In the genomic region with DNA sequence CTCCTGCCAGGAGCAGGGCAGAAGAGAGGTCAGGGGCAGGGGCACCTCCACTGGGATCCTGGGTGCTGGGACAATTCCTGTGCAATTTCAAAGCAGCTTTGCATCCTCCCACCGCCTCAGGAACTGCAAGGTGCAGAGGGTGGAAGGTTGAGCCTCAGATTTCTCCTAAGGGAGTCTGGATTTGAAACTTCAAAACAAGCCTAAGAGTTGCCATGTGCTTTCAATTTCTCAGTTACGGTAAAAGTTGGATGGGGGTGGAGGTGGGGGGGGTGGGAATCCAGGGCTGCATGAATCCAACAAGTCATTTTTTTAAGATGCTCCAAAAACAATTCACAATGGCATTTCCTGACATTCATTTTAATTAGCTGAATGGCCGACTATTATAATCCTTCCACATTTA, we compare ENCODE assay signal across 31 mouse cellular contexts. TPM values are rescaled to one million over a fixed set of nuclear protein-coding genes. Genes with fewer than 3 reads are reported as not detected.
DNase-seq lines count a peak whose midpoint lies in the region; ATAC-seq and TF ChIP-seq lines count a peak whose summit lies in the region.
"Had no signal": no experiment of that assay in that cellular context is flagged by ENCODE, and none has a peak within 500 bp of the region (broad histone marks: within the 10 kb centered on the region; RNA-seq: fewer than 3 reads in every experiment).

No protein-coding gene starts in this region.

- peak; percentile 14 for DNase-seq in hindbrain, embryonic 10.5 days (ENCODE audit: low spot score)
- DNase-seq in embryonic facial prominence, embryonic 11.5 days (ENCODE audit: low spot score), result peak; percentile 78
- DNase-seq in embryonic facial prominence, embryonic 14.5 days (ENCODE audit: low spot score), result peak; percentile 42
- DNase-seq in limb, embryonic 11.5 days (ENCODE audit: low spot score), result no peak
- DNase-seq in kidney, adult 11 months, result no peak
- no peak for DNase-seq in liver, postnatal 0 days
- no peak for DNase-seq in heart, adult 2 months
- DNase-seq: adrenal gland, postnatal 10 days; adrenal gland, postnatal 36 days; B cell, adult 2 months; cerebellum, adult 18-20 months; cerebellum, postnatal 10 days; cerebellum, postnatal 36 days; gastrocnemius, adult 2 months; gastrocnemius, postnatal 14 days; heart, adult 11 months; heart, postnatal 10 days; heart, postnatal 36 days; kidney, adult 18-20 months had no signal

- no peak overlapping the region for H3K9ac ChIP-seq in hindbrain, embryonic 13.5 days
- H3K9ac ChIP-seq in embryonic facial prominence, embryonic 11.5 days (replicated peaks; ENCODE audit: low read length), result no peak overlapping the region
- no peak overlapping the region; the same call in 1 of the 2 replicates for H3K9ac ChIP-seq in embryonic facial prominence, embryonic 14.5 days (ENCODE audit: low read depth, low read length)
- H3K9ac ChIP-seq in limb, embryonic 11.5 days (ENCODE audit: low read length), result no peak overlapping the region
- no peak overlapping the region for H3K9ac ChIP-seq in liver, postnatal 0 days (replicated peaks)
- H3K9ac ChIP-seq in heart, adult 2 months (ENCODE audit: low read depth, low read length), result no peak overlapping the region
- H3K9ac ChIP-seq: forebrain, embryonic 13.5 days; heart, embryonic 12.5 days; heart, embryonic 15.5 days; hindbrain, embryonic 12.5 days; intestine, embryonic 15.5 days had no signal

- no peak for TF ChIP-seq POLR2A in heart, adult 2 months (IDR thresholded peaks at IDR 0.05; ENCODE audit: insufficient read depth, low read depth, low read length)

- TF ChIP-seq EP300 in liver, postnatal 0 days (IDR thresholded peaks at IDR 0.05; ENCODE audit: low read depth), result no peak
- TF ChIP-seq EP300 in heart, adult 2 months (IDR thresholded peaks at IDR 0.05; ENCODE audit: insufficient read depth, low read depth, low read length), result no peak

- no peaks in the 10 kb centered on the region for H3K9me3 ChIP-seq in hindbrain, embryonic 10.5 days
- no peaks in the 10 kb centered on the region for H3K9me3 ChIP-seq in hindbrain, embryonic 13.5 days
- no peaks in the 10 kb centered on the region for H3K9me3 ChIP-seq in embryonic facial prominence, embryonic 11.5 days (replicated peaks; ENCODE audit: control insufficient read depth, low read length)
- H3K9me3 ChIP-seq in embryonic facial prominence, embryonic 14.5 days (ENCODE audit: control insufficient read depth, low read length), result no peaks in the 10 kb centered on the region
- no peaks in the 10 kb centered on the region for H3K9me3 ChIP-seq in limb, embryonic 11.5 days (ENCODE audit: control insufficient read depth, low read length)
- H3K9me3 ChIP-seq in liver, postnatal 0 days (ENCODE audit: low read length), result no peaks in the 10 kb centered on the region
- H3K9me3 ChIP-seq: forebrain, embryonic 10.5 days; heart, embryonic 12.5 days; heart, embryonic 15.5 days; hindbrain, embryonic 12.5 days; intestine, embryonic 15.5 days had no signal

- H3K27me3 ChIP-seq in hindbrain, embryonic 10.5 days (ENCODE audit: insufficient read depth, poor library complexity, severe bottlenecking), result no peaks in the 10 kb centered on the region
- peaks cover 6% of the 10 kb centered on the region; the same call in 1 of the 2 replicates for H3K27me3 ChIP-seq in hindbrain, embryonic 13.5 days
- no peaks in the 10 kb centered on the region for H3K27me3 ChIP-seq in embryonic facial prominence, embryonic 11.5 days (ENCODE audit: control insufficient read depth, insufficient read depth, low read length)
- no peaks in the 10 kb centered on the region; the same call in 1 of the 2 replicates for H3K27me3 ChIP-seq in embryonic facial prominence, embryonic 14.5 days (replicated peaks; ENCODE audit: control insufficient read depth, insufficient read depth, low read length)
- H3K27me3 ChIP-seq in limb, embryonic 11.5 days (ENCODE audit: control insufficient read depth, insufficient read depth, low read length), result no peaks in the 10 kb centered on the region
- no peaks in the 10 kb centered on the region for H3K27me3 ChIP-seq in liver, postnatal 0 days (ENCODE audit: insufficient read depth, low read length)
- no peaks in the 10 kb centered on the region; the same call in 1 of the 2 replicates for H3K27me3 ChIP-seq in heart, adult 2 months (ENCODE audit: control insufficient read depth, insufficient read depth, low read length)
- H3K27me3 ChIP-seq: heart, embryonic 12.5 days; hindbrain, embryonic 12.5 days; intestine, embryonic 15.5 days had no signal

- H3K79me2 ChIP-seq in heart, adult 2 months (replicated peaks; ENCODE audit: control insufficient read depth, insufficient read depth, low read length), result no peaks in the 10 kb centered on the region

- H3K4me2 ChIP-seq in hindbrain, embryonic 13.5 days, result no peak overlapping the region
- 0 out of 2 replicates have a peak overlapping the region, but pooled peaks have one; percentile 10 for H3K4me2 ChIP-seq in embryonic facial prominence, embryonic 11.5 days (ENCODE audit: low read depth, low read length)
- H3K4me2 ChIP-seq in embryonic facial prominence, embryonic 14.5 days (ENCODE audit: low read depth, low read length), result no peak overlapping the region
- H3K4me2 ChIP-seq in limb, embryonic 11.5 days (ENCODE audit: low read depth, severe bottlenecking), result 0 out of 2 replicates have a peak overlapping the region, but pooled peaks have one; percentile 7
- no peak overlapping the region for H3K4me2 ChIP-seq in liver, postnatal 0 days (ENCODE audit: low read depth, low read length)
- H3K4me2 ChIP-seq: forebrain, embryonic 13.5 days; heart, embryonic 12.5 days; heart, embryonic 15.5 days; hindbrain, embryonic 12.5 days; intestine, embryonic 15.5 days had no signal

- WGBS in hindbrain, embryonic 10.5 days, result 55% methylated on average over 3 of the region's 3 CpGs
- 62% methylated on average over 3 of the region's 3 CpGs for WGBS in hindbrain, embryonic 13.5 days
- WGBS in embryonic facial prominence, embryonic 11.5 days, result 28% methylated on average over 3 of the region's 3 CpGs
- WGBS in embryonic facial prominence, embryonic 14.5 days, result 13% methylated on average over 3 of the region's 3 CpGs
- 35% methylated on average over 3 of the region's 3 CpGs for WGBS in limb, embryonic 11.5 days
- WGBS in liver, postnatal 0 days (ENCODE audit: insufficient replicate concordance), result 65% methylated on average over 3 of the region's 3 CpGs
- 43% methylated on average over 3 of the region's 3 CpGs for WGBS in heart, adult 2 months

- TF ChIP-seq CTCF in liver, postnatal 0 days (IDR thresholded peaks at IDR 0.05; ENCODE audit: low read depth), result no peak
- no peak for TF ChIP-seq CTCF in heart, adult 2 months (IDR thresholded peaks at IDR 0.05)

- intact Hi-C loops in heart, adult 2 months (cut with DNase I), result no loop called here

- no peak for ATAC-seq in hindbrain, embryonic 13.5 days (ENCODE audit: low FRiP score)
- ATAC-seq in embryonic facial prominence, embryonic 11.5 days (replicated peaks; ENCODE audit: insufficient number of reproducible peaks, low FRiP score, low TSS enrichment, low read depth), result no peak
- ATAC-seq in embryonic facial prominence, embryonic 14.5 days (ENCODE audit: low read depth), result no peak
- no peak for ATAC-seq in limb, embryonic 11.5 days (ENCODE audit: insufficient number of reproducible peaks, low FRiP score, low TSS enrichment, low read depth)
- ATAC-seq in liver, postnatal 0 days, result no peak
- ATAC-seq: forebrain, embryonic 13.5 days; forebrain, embryonic 16.5 days; hindbrain, embryonic 16.5 days; intestine, embryonic 15.5 days; Patski had no signal

- peaks cover 3% of the 10 kb centered on the region; the same call in 1 of the 2 replicates for H3K4me1 ChIP-seq in hindbrain, embryonic 10.5 days (replicated peaks)
- peaks cover 16% of the 10 kb centered on the region for H3K4me1 ChIP-seq in hindbrain, embryonic 13.5 days (replicated peaks)
- H3K4me1 ChIP-seq in embryonic facial prominence, embryonic 11.5 days (ENCODE audit: control insufficient read depth, insufficient read depth, low read length), result peaks cover 7% of the 10 kb centered on the region
- H3K4me1 ChIP-seq in embryonic facial prominence, embryonic 14.5 days (ENCODE audit: control insufficient read depth, insufficient read depth, low read length), result peaks cover 16% of the 10 kb centered on the region
- peaks cover 18% of the 10 kb centered on the region for H3K4me1 ChIP-seq in limb, embryonic 11.5 days (ENCODE audit: control insufficient read depth, insufficient read depth, low read length)
- no peaks in the 10 kb centered on the region for H3K4me1 ChIP-seq in liver, postnatal 0 days (ENCODE audit: insufficient read depth)
- peaks cover 3% of the 10 kb centered on the region for H3K4me1 ChIP-seq in heart, adult 2 months (ENCODE audit: control insufficient read depth, insufficient read depth, low read length)
- H3K4me1 ChIP-seq: heart, embryonic 12.5 days; heart, embryonic 15.5 days had no signal

- no peaks in the 10 kb centered on the region for H3K36me3 ChIP-seq in hindbrain, embryonic 10.5 days
- no peaks in the 10 kb centered on the region for H3K36me3 ChIP-seq in hindbrain, embryonic 13.5 days
- H3K36me3 ChIP-seq in embryonic facial prominence, embryonic 11.5 days (replicated peaks; ENCODE audit: control insufficient read depth, insufficient read depth, low read depth, low read length), result no peaks in the 10 kb centered on the region
- H3K36me3 ChIP-seq in embryonic facial prominence, embryonic 14.5 days (ENCODE audit: control insufficient read depth, insufficient read depth, low read length), result no peaks in the 10 kb centered on the region
- no peaks in the 10 kb centered on the region for H3K36me3 ChIP-seq in limb, embryonic 11.5 days (ENCODE audit: control insufficient read depth, insufficient read depth, low read length)
- H3K36me3 ChIP-seq in liver, postnatal 0 days (replicated peaks; ENCODE audit: insufficient read depth, low read length), result no peaks in the 10 kb centered on the region
- no peaks in the 10 kb centered on the region for H3K36me3 ChIP-seq in heart, adult 2 months (ENCODE audit: control insufficient read depth, insufficient read depth, low read length)
- H3K36me3 ChIP-seq: forebrain, embryonic 10.5 days; G1E; heart, embryonic 12.5 days; heart, embryonic 15.5 days; hindbrain, embryonic 12.5 days; intestine, embryonic 15.5 days had no signal

- no peak overlapping the region for H3K27ac ChIP-seq in hindbrain, embryonic 10.5 days
- no peak overlapping the region for H3K27ac ChIP-seq in hindbrain, embryonic 13.5 days
- no peak overlapping the region for H3K27ac ChIP-seq in embryonic facial prominence, embryonic 11.5 days (replicated peaks; ENCODE audit: low read depth, low read length)
- 0 out of 2 replicates have a peak overlapping the region, but pooled peaks have one; percentile 15 for H3K27ac ChIP-seq in embryonic facial prominence, embryonic 14.5 days (replicated peaks; ENCODE audit: low read depth, low read length)
- 0 out of 2 replicates have a peak overlapping the region, but pooled peaks have one; percentile 21 for H3K27ac ChIP-seq in limb, embryonic 11.5 days (replicated peaks; ENCODE audit: low read depth, low read length)
- H3K27ac ChIP-seq in liver, postnatal 0 days (ENCODE audit: low read depth), result no peak overlapping the region
- H3K27ac ChIP-seq in heart, adult 2 months, result no peak overlapping the region
- H3K27ac ChIP-seq: forebrain, embryonic 10.5 days; forebrain, embryonic 13.5 days; gastrocnemius, adult 2 months; heart, embryonic 15.5 days; hindbrain, embryonic 12.5 days; intestine, embryonic 15.5 days had no signal

- no peak overlapping the region for H3K4me3 ChIP-seq in hindbrain, embryonic 10.5 days
- no peak overlapping the region for H3K4me3 ChIP-seq in hindbrain, embryonic 13.5 days
- H3K4me3 ChIP-seq in embryonic facial prominence, embryonic 11.5 days (ENCODE audit: low read depth, low read length), result no peak overlapping the region
- no peak overlapping the region for H3K4me3 ChIP-seq in embryonic facial prominence, embryonic 14.5 days (ENCODE audit: low read depth, low read length)
- H3K4me3 ChIP-seq in limb, embryonic 11.5 days (ENCODE audit: low read depth, low read length), result no peak overlapping the region
- no peak overlapping the region for H3K4me3 ChIP-seq in liver, postnatal 0 days (ENCODE audit: low read depth, low read length)
- no peak overlapping the region for H3K4me3 ChIP-seq in heart, adult 2 months
- H3K4me3 ChIP-seq: forebrain, embryonic 10.5 days; forebrain, embryonic 13.5 days; gastrocnemius, adult 2 months; heart, embryonic 12.5 days; heart, embryonic 15.5 days; hindbrain, embryonic 12.5 days; intestine, embryonic 15.5 days had no signal

RNA-seq across cellular contexts. Expression of a gene that starts 32.9 kb away (rescaled TPM):
- 0.75 and 1.1 TPM in 2 replicates for polyA plus RNA-seq in hindbrain, embryonic 10.5 days (2016; fragmentation: Nextera tagmentation; extraction: Ambion mirVana)
- polyA plus RNA-seq in hindbrain, embryonic 13.5 days (2015; fragmentation: Nextera tagmentation; extraction: Ambion mirVana), result 1.6 and 1.9 TPM in 2 replicates
- 5.1 and 5.4 TPM in 2 replicates for polyA plus RNA-seq in embryonic facial prominence, embryonic 11.5 days (2014; fragmentation: Nextera tagmentation; extraction: Ambion mirVana)
- polyA plus RNA-seq in embryonic facial prominence, embryonic 14.5 days (2014; fragmentation: Nextera tagmentation; extraction: Ambion mirVana), result 15.3 and 17.2 TPM in 2 replicates
- polyA plus RNA-seq in limb, embryonic 11.5 days (2014; fragmentation: Nextera tagmentation; extraction: Ambion mirVana), result 1.2 and 1.9 TPM in 2 replicates
- 0.56 and 0.73 TPM in 2 replicates for polyA plus RNA-seq in liver, postnatal 0 days (2015; fragmentation: Nextera tagmentation; extraction: Ambion mirVana)
- total RNA-seq in heart, adult 2 months (2021), result 10 to 100 TPM in 1 of 2 experiments, 1 to 10 TPM in 1; 9.8 to 18.6 TPM
- 4.9 and 8.8 TPM in 2 replicates for polyA plus RNA-seq in heart, adult 2 months (2012; rRNA removed)
- total RNA-seq: CH12.LX had no signal
- polyA plus RNA-seq: G1E, Patski had no signal

Comparison
In these comparisons a context has a peak if more than half of its experiments do, and no peak if none do; other contexts are left out.
1. H3K27ac ChIP-seq: peak in embryonic facial prominence, embryonic 14.5 days (single experiment) and limb, embryonic 11.5 days (single experiment); none in hindbrain, embryonic 10.5 days (single experiment), hindbrain, embryonic 13.5 days (single experiment), embryonic facial prominence, embryonic 11.5 days (single experiment), liver, postnatal 0 days (single experiment) and heart, adult 2 months (single experiment).
2. H3K4me2 ChIP-seq: peak in embryonic facial prominence, embryonic 11.5 days (single experiment) and limb, embryonic 11.5 days (single experiment); none in hindbrain, embryonic 13.5 days (single experiment), embryonic facial prominence, embryonic 14.5 days (single experiment) and liver, postnatal 0 days (single experiment).
3. DNase-seq: peak in hindbrain, embryonic 10.5 days (single experiment), embryonic facial prominence, embryonic 11.5 days (single experiment) and embryonic facial prominence, embryonic 14.5 days (single experiment); none in limb, embryonic 11.5 days (single experiment), kidney, adult 11 months (single experiment), liver, postnatal 0 days (single experiment) and heart, adult 2 months (0 of 2).